Mouse (Mus musculus) megakaryocyte, embryonic 14.5 days (primary cell): Measurements from ENCODE around the gene Gm49383.

Experiments used
- FLI1 ChIP-seq: IDR thresholded peaks from 2 replicates; pipeline ENCODE4 v1.6.1; 2012; ENCODE audit warnings: low read length, inconsistent platforms, mixed read lengths
- GATA1 ChIP-seq: IDR thresholded peaks from 3 replicates; pipeline ENCODE4 v1.6.1; 2012; ENCODE audit warnings: mixed read lengths, low read length, inconsistent platforms, borderline replicate concordance

GRCm38 (mm10) chr12:69164904-69165303 lies 32.0 kb downstream of the Gm49383 start:
- TF ChIP-seq FLI1 (no peak), GATA1 (no peak)
